Mouse (Mus musculus) ZHBTc4 (cell line): ENCODE data around the gene Prkcz.
"Not testable (repeated sequence)": the region's sequence is repeated elsewhere in the genome, so short reads cannot be mapped to it uniquely, and the experiment has no call there.

Source experiments
- DNase-seq: peaks from one replicate; pipeline ENCODE4 v3.0.0-alpha.2; 2011; ENCODE audit warnings: low read depth, low spot score

Prkcz gene

DNA sequence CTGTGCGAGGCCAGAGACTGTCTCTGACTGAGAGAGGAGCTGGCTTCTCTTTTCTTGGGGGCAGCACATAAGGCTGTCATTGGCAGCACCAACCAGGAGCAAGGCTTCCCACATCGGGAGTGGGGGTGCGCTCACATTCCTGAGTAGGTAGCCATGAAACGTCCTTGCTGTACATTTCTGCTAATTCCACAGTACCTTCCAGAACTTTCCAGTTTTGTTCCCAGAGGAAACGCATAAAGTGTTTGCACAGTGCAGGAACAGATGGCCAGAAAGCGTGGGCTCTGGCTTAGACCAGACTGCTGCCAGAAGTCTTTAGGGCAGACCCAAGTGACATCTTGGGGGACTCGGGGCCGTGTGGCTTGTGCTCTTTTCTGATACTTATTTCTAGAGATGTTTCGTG, 77.6 kb downstream of the Prkcz start:
- no peak for DNase-seq

DNA sequence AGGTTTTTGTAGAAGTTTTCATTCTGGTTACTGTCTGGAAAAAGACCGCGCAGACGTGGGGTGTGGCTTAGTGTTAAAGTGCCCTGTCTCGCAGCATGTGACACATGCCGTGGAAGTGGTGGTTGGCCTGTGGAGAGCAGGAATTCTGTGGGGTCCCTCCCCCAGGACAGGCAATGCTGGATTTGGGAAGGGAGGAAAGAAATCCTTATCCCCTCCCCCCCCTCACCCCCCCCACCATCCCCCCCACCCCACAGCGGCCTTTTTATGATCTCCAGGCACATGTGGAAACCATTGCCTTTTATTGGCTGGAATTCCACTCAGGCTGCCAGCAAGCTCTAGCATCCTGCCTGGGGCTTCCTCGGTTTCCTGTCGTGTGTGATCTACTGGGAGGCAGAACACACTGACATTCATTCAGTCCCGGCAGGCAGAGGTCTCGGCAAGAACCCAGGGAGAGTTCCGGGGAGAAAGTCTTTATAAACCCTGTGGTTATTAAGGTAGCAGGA, 78.1 kb downstream of the Prkcz start:
- DNase-seq = no peak

DNA sequence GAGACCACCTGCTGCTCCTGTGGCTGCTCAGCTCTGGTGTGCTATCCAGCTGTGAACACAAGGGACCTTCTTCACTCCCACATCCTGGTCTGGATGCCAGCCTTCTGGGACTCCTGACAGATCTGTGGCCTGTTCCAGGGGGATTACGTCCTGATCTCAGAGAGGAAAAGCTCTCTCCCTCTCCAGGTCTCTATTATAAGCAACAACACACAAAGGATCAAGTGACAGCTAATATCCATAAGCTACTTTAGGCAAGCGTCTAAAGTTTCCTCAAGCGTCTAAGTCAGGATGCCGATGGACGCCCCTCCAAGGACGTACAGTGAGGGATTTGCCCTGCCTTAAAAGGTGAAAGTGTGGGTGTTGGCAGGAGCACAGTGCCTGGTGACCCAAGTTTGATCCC, 78.9 kb downstream of the Prkcz start:
- no peak for DNase-seq

DNA sequence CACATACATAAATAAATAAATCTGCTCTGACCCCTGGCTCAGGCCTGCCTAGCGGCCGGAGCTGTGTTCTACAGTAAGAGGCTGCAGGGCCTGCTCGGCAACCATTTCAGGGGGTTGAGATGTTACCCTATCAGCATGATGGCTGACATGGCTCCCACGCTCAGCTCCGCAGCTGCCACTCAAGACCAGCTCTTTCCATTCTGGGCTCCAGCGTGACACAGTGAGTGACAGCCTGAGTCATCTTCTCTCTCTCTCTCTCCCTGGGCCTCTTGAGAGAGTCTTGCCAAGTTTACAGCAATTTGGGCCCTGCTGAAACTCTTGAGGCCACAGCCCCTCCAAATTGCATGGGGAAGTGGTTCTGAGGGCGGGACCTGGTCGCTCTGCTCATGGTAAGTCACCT, 79.5 kb downstream of the Prkcz start:
- DNase-seq = no peak

DNA sequence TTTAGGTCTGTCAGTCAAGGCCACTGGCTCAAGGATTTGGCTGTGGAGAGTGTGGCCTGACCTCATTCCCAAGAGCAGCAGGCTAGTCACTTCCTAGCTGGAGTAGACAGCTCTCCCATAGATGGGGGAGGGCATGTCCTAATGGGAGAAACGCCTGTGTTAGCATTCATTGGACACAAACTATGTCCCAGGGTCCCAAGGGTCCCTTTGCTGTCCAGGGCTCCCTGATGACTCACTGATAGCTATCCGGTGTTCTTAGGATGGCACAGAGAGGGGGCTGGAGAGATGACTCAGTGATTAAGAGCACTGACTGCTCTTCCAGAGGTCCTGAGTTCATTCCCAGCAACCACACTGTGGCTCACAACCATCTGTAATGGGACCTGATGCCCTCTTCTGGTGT, 79.9 kb downstream of the Prkcz start:
- DNase-seq = no peak

DNA sequence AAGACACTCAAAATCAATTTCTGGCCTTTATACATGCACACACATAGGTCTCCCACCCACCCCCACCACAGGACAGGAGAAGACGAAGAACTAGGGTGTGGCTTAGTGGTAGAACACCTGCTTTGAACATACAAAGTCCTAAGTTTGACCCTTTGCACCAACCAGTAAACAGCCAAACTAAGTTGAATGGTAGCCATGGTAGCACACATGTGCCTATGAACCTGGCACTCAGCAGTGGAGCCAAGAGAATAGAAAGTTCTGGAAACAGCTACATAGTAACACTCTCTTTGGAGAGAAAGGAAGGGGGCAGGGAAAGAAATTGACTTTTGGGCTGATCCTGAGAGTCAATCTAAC, 80.4 kb downstream of the Prkcz start:
- DNase-seq = no peak

DNA sequence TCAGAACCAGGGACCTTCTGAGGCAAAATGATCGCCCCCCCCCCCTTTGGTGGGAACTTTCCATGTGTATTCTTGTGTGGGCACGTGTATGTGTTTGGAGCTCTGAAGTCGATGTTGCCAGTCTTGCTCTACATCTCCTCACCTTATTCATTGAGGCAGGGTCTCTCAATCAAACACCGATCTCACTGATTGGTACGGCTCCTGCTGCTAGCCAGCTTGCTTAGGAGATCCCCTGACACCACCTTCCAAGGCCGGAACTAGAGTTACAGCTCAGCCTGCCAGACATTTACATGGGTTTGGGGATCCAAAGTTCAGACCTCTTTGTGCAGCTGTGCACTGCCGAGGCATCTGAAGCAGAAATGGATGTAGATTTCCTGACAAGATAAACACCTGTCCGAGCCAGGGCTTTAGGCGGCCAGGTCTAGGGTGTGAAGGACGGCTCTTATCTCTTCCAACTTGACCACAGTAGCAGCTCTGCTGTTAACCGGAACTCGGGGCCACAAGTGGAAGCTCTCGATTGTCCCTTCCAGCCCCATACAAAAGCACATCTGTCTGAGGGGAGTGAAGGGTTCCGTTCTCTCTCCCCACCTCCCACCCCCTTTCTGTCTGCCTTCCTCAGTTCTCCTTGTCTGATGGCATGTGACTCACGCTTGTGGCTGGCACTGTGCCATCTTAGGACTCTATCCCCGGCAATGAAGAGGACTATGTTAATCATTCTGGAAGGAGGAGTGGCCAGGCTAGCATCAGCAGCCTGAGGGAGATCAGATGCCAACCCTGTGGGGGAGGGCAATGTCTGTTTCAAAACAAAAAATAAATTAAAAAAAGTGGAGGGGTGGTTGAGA, 81.0 kb downstream of the Prkcz start:
- peak; percentile 70 for DNase-seq

DNA sequence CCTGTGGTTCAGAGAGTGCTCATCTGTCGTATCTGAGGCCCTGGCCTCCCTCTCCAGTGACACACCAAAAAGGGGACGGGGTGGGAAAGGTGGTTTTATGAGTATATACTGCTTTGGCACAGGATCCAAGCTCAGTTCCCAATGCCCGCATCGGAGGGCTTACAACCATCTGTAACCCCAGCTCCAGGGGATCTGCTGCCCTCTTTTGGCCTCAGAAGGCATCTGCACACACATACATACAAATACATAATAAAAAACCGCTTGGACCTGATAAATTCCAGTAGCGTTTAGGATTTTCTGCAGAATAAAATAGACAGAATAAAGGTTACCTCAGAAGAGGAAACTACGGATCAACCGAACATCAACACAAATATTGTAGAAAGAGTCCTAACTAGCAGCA, 82.1 kb downstream of the Prkcz start:
- DNase-seq = peak; percentile 60

DNA sequence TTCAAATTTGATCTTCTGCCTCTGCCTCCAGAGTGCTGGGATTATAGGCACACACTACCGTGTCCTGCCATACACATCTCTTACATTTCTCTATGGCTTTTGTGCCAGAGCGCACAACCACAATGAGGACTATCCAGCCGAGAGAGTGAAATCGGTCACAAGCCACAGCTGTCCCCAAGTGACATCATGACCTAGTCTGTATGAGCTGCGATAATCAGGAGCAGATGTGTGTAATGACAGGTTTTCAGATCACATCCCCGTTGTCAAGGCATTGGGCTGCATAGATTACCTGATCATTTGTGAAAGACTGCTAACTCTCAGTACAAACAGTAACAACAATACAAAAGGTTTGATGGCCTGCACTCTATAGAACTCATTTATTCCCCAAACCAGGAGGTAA, 83.2 kb downstream of the Prkcz start:
- DNase-seq = no peak

DNA sequence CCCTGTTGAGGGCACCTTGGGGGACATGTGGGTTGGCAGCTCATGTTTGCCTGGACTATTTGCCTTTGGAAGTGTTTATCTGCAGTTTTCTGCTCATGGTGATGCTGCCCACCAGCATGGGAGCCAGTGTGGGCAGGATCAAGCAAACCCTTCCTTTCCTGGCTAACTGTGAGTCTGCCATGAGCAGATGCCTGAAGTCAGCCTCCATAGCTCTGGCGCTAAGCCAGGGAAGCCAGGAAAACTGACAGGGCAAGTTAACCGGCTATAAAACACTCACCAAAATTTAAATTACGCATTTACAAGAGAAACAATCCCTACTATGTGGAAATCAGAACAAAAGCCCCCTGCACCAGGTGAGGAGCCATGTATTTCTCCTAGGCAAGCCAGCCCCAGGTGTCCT, 86.3 kb downstream of the Prkcz start:
- no peak for DNase-seq

DNA sequence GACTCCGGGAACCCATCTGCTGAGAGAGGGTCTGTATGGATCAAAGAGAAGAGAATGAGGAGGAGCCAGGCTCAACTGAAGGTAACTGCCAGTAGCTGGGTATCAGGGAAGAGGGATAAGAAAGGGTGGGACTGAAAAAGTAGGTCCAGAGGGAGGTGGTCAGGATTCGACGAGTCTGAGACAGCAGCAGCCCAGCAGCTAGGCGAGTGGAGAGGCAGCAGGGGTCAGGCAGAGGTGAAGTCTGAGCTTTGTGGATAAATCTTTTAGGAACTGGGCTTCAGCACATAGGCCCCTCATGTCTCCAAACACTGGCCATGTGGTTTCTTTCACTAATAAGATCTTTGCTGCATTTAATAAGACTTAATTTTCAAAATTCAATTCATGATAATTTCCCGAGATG, 86.7 kb downstream of the Prkcz start:
- no peak for DNase-seq

DNA sequence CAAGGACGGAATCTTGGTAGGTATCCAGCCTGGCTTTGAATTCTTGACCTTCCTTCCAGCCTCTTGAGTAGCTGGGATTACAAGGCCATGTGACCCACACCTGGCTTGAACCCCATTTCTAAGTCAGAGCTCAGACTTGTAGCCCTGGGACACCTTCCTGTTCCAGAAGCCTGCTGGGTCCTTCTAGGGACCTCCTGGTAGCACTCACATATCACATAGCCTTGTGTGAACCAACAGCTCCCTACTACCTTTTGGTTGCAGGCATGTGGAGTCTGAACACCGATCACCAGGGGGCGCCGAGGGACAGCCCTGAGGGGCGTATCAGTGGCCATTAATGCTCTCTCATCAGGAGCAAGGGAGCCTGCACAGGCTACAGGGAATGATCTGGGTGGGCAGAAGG, 92.8 kb downstream of the Prkcz start:
- peak; percentile 68 for DNase-seq

DNA sequence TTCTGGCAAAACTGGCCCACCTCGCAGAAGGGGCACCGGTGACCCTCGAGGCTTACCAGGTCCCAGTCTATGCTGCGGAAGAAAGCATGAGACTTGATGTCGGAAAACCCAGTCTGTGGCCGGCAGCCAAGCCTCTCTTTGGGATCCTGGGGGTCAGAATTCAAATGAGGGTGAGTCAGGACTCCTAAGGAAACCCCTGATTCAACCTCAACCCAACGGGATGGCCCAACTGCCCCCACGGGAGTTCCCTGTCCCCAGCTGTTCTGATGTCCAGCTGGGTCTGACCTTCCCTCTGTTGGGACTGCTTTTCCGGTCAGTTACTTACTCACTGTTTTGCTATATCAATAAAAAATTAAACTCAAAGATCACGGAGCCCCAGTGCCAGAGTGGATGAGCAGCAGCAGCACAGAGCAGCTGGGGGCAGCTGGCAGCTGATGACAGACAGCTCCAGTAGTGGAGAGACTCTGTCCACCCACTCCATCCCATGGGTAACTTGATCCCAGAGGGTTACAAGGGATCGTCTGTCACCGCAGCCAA, 93.5 kb downstream of the Prkcz start:
- no peak for DNase-seq

DNA sequence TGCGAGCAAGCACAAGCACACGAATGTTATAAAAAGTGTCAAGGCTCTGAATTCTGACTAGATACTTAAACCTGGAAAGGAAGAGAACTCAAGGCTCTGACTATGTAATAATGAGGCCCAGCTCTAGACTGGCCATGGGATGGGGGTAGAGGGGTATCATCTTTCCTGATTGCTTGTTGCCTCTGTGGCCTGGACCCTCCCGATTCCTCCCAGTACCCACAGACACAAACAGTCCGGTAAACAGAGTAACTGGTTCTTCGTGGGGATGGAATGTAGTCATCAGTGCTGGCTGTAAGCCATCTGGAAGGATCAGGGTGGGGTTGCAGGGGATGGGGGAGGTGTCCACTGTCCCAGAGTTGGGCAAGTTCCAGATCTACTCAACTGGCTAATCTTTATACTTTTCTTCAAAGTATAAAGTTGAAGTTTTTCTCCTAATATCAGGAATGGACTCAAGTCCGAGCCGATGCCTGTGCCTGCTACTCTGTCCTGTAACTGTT, 94.1 kb downstream of the Prkcz start:
- DNase-seq = no peak

DNA sequence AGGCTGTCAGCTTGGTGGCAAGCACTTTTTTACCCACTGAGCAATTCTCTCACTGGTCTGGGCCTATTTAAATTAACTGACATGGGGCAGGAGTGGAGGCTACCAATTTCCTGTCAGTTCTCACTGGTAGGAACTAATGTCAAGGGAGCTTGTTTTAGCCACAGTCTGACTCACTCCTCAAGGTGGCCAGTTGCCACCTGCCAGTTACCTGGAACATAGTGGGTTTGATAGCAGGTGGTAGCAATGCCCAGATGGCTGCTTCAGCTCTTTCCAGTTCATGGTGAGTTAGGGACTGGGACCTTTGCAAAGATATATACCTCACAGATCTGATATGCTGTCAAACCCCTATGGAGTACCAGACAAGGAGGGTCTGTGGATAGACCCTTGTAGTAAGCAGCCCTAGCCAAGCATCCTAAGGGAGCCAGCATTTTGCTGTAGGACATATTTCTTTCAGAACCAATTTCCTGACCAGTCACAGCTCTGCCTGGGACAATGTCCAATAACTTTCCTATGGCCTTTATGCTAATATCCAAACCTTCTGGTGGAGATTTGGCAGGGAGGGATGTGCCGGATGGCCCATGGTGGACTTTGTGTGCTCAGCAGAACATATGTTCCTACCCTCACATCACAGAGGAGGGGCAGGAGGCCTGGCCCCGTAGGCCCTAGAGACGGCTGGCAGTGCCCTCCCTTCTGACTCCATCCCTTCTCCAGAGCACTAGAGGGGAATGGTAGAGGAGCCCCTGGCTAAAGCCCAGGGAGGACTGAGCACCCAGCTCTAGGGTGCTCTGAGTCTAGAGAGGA, 96.4 kb downstream of the Prkcz start:
- DNase-seq = no peak

DNA sequence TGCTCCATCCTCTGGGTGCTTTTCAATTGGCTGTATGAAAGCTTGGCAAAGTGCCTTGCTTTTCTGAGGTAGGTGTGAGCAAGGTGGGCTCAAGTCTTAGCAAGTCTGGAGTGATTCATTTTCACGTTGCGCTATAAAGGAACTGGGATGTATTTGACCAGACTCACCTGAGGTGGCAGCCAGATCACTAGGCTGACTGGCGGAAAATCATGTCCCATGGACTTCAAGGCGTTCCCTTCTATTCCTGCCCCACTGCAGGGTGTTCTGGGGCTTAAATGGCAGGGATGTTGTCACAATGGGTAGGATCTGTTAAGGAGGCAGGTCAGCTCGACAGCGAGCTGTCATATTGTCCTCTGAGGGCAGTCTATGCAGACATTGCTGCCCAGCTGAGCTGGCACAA, 108.9 kb downstream of the Prkcz start:
- no peak for DNase-seq

DNA sequence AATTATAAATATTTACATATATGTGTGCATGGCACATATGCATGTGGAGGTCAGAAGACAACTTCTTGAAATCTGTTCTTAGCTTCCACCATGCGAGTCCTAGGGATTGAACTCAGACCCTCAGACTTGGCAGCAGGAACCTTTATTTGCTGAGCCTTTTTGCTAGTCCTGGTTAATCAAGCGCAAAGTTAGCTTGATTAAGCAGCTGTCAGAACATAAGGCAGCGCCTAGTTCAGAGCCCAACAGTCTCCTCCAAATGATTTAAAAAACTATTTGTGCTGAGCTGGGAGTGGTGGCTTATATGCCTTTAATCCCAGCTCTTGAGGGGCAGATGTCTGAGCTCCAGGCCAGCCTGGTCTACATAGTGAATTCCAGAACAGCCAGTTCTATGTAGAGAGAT, 110.0 kb downstream of the Prkcz start:
- DNase-seq = no peak

DNA sequence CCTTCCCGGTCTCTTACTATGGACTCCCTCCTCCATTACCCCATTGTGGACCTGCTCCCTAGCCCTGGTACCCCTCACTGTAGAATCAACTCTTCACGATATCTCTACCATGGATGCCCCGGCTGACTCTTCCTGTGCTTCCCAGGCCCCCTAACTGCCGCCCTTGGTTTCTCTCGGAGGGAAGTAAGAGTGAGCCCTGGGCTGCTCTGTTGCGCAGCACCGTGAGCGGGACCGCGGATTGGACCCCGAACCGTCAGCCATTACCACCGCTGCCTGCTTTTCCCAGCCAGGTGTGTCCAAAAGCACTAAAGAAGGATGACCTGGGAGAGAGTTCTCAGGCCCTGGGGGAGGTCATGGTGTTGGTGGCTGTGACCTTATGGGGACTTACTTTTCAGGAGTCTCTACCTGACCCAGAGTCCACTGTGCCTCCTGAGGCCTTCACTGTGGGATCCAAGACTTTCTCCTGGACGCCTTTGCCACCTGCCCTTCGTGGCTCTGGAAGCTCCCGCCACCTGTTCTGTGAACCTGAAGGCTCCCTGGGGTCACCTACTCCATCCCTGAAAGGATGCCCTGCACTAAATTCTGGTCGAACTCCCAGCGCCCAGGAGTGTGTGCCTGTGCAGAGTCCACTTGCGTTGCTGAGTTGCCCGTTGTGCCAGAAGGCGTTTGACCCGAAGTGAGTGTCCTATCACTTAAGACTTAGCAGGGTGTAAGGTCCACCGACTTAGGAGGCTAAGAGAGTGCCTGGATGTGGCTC, 110.6 kb downstream of the Prkcz start:
- peak; percentile 39 for DNase-seq

DNA sequence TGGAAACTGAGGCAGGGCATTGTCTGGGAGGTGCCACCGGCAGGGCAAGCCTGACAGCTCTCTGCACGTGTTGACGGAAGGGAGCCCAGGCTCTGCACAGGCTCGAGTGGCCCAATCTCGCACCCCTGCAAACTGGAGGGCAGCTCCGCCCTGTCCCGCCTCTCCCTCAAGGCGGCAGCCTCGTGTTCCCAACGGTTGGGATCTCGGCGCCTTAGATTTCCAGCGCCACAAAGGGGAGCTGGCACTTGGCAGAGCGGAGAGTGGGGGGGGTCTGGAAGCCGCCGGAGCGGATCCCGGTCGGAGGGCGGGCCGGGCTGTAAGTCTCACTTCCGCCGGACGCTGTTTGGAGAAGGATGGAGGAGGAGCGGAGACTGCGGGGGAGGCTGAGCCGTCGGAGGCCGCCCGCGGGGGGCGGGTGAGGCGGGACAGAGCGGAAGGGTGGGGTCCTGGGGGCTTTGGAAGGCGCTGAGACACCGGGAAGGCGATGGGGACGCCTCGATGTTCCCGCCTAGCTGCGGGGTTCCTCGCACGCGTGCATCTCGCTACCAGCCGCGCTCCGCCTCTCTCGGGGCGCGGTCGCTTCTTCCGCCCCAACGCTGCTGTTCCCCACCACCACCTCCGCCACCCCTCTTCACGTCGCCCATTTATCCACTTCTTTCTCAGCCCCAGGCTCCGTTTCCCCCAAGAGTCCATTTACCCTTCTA, 111.4 kb downstream of the Prkcz start, which contains the start of gene Faap20:
TSS of gene Faap20 (plus strand) at position 155 of the 704 bp plus-strand sequence.
- peak; percentile 89 for DNase-seq

DNA sequence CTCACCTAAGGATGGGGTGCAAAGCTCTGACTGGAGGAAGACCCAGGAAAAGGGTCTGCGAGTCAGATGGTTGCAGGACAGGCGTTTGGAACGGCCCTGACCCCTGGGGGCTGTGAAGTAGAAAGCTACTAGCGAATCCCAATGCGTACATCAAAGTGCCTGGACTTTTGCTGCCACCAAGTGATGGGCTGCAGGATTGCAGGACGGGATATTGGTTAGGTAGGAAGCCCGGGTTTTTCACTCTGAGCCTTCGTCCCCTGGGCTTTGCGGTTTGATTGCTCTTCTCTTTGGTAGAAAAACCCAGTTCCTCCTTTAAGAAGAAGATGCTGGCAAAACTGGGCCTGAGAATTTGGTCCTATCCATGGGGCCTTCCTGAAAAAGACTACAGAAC, 111.9 kb downstream of the Prkcz start:
- peak; percentile 95 for DNase-seq

DNA sequence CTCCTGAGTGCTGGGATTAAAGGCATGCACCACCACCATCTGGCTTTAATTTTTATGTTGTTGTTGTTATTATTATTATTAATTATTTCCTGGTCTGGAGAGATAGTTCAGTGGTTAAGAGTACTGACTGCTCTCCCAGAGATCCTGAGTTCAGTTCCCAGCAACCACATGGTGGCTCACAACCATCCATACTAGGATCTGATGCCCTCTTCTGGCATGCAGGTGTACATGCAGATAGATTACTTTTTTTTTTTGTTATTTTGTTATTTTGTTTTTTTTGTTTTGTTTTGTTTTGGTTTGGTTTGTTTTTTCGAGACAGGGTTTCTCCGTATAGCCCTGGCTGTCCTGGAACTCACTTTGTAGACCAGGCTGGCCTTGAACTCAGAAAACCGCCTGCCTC, 113.1 kb downstream of the Prkcz start:
- not testable (repeated sequence) for DNase-seq
